In the genomic region with DNA sequence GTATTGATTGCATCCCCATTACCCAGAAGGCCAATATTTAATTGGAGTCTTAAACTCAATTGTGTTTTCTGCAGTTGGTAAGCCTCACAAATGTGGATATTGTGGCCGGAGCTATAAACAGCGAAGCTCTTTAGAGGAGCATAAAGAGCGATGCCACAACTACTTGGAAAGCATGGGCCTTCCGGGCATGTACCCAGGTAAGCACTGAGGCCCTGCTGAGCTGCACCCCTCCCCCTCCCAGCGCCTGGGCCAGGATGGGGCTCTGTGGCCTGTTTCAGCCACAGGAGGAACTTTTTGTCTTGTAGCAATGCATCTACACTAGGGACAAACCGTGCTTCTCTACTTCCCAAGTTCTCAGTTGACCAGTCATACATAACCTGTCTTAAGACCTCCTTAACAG, we compare ENCODE assay signal across 21 mouse cellular contexts. TPM values are rescaled to one million over a fixed set of nuclear protein-coding genes. Genes with fewer than 3 reads are reported as not detected.
DNase-seq lines count a peak whose midpoint lies in the region; ATAC-seq and TF ChIP-seq lines count a peak whose summit lies in the region.
"Had no signal": no experiment of that assay in that cellular context is flagged by ENCODE, and none has a peak within 500 bp of the region (broad histone marks: within the 10 kb centered on the region; RNA-seq: fewer than 3 reads in every experiment).

No protein-coding gene starts in this region.

- H3K36me3 ChIP-seq in heart, embryonic 11.5 days (ENCODE audit: control insufficient read depth, insufficient read depth, low read length), result no peaks in the 10 kb centered on the region
- H3K36me3 ChIP-seq in heart, embryonic 10.5 days, result no peaks in the 10 kb centered on the region
- H3K36me3 ChIP-seq in spleen, adult 2 months (ENCODE audit: control insufficient read depth, insufficient read depth, low read length), result peaks cover 64% of the 10 kb centered on the region
- H3K36me3 ChIP-seq in CH12.LX (replicated peaks in 1 of 2; ENCODE audit: control insufficient read depth in 1 of 2, insufficient read depth in 1 of 2, low read length in 1 of 2), result peaks cover 68 to 86% of the 10 kb centered on the region in 2 experiments

- WGBS in heart, embryonic 11.5 days (ENCODE audit: insufficient replicate concordance), result 66% methylated on average over 6 of the region's 6 CpGs
- WGBS in heart, embryonic 10.5 days, result 66% methylated on average over 6 of the region's 6 CpGs
- 73% methylated on average over 6 of the region's 6 CpGs for WGBS in spleen, adult 2 months

- H3K27ac ChIP-seq in heart, embryonic 11.5 days (ENCODE audit: low read depth, low read length), result no peak overlapping the region
- H3K27ac ChIP-seq in heart, embryonic 10.5 days, result no peak overlapping the region
- H3K27ac ChIP-seq in spleen, adult 2 months (ENCODE audit: insufficient read depth, low read length), result peak overlapping the region; percentile 52; the same call in 1 of the 2 replicates
- H3K27ac ChIP-seq in CH12.LX (ENCODE audit: insufficient read depth, low read depth), result peak overlapping the region; percentile 13

- no peaks in the 10 kb centered on the region for H3K27me3 ChIP-seq in heart, embryonic 11.5 days (ENCODE audit: control insufficient read depth, insufficient read depth, low read length)
- peaks cover 3% of the 10 kb centered on the region; the same call in 1 of the 2 replicates for H3K27me3 ChIP-seq in heart, embryonic 10.5 days (ENCODE audit: insufficient read depth, poor library complexity, severe bottlenecking)
- H3K27me3 ChIP-seq in spleen, adult 2 months (ENCODE audit: control insufficient read depth, insufficient read depth, low read length), result no peaks in the 10 kb centered on the region
- no peaks in the 10 kb centered on the region for H3K27me3 ChIP-seq in CH12.LX (replicated peaks)

- no peak for TF ChIP-seq EP300 in CH12.LX (IDR thresholded peaks at IDR 0.05; ENCODE audit: low read length)

- no peak overlapping the region for H3K4me3 ChIP-seq in heart, embryonic 11.5 days (ENCODE audit: low read depth, low read length)
- H3K4me3 ChIP-seq in heart, embryonic 10.5 days, result no peak overlapping the region
- H3K4me3 ChIP-seq in spleen, adult 2 months (ENCODE audit: extremely low read depth, insufficient read depth, insufficient read length), result no peak overlapping the region
- H3K4me3 ChIP-seq in CH12.LX (replicated peaks in 1 of 3; ENCODE audit: low read depth in 2 of 3, low read length in 2 of 3, poor library complexity in 1 of 3), result no peak overlapping the region

- no peak for ATAC-seq in heart, embryonic 11.5 days (replicated peaks; ENCODE audit: insufficient number of reproducible peaks, low FRiP score, low TSS enrichment)
- ATAC-seq: activated CD4-positive, CD25-positive, alpha-beta regulatory T cell, adult 4 months; CD4-positive, CD25-positive, alpha-beta regulatory T cell, adult 4 months; Patski had no signal

- TF ChIP-seq POLR2A in spleen, adult 2 months (IDR thresholded peaks at IDR 0.05; ENCODE audit: low read depth, low read length), result no peak
- no peak for TF ChIP-seq POLR2A in CH12.LX (IDR thresholded peaks at IDR 0.05; ENCODE audit: low read depth, low read length)

- H3K9ac ChIP-seq in heart, embryonic 11.5 days (ENCODE audit: low read depth, low read length), result no peak overlapping the region
- no peak overlapping the region for H3K9ac ChIP-seq in CH12.LX (ENCODE audit: insufficient read depth, low read depth)

- peak; percentile 69 for DNase-seq in heart, adult 11 months
- peak; percentile 55 for DNase-seq in heart, embryonic 10.5 days (ENCODE audit: low spot score)
- DNase-seq in heart, adult 8-10 months (ENCODE audit: low spot score), result no peak
- DNase-seq in spleen, adult 2 months (ENCODE audit: low read depth in 1 of 2, low spot score in 2 of 2), result no peak
- no peak for DNase-seq in spleen, postnatal 4 days (ENCODE audit: low spot score in 2 of 2)
- no peak for DNase-seq in CH12.LX (ENCODE audit: extremely low read depth)
- no peak for DNase-seq in layer of hippocampus, adult 9-11 months
- DNase-seq: adrenal gland, adult 2 months; adrenal gland, adult 8-10 months; adrenal gland, postnatal 10 days; adrenal gland, postnatal 14 days; adrenal gland, postnatal 25 days; adrenal gland, postnatal 36 days; cerebellum, adult 11 months; cerebellum, adult 11-12 months; cerebellum, adult 18-20 months had no signal

- dilution Hi-C loops in CH12.LX (cut with MboI; ENCODE audit: extremely low pct_ligation_motif_present, extremely low pct_unique_long_range_greater_than_20kb, low sequenced_read_pairs), result no loop called here

- H3K4me1 ChIP-seq in heart, embryonic 11.5 days (ENCODE audit: control insufficient read depth, insufficient read depth, low read length), result no peaks in the 10 kb centered on the region
- no peaks in the 10 kb centered on the region for H3K4me1 ChIP-seq in heart, embryonic 10.5 days
- peaks cover 8% of the 10 kb centered on the region; the same call in 1 of the 2 replicates for H3K4me1 ChIP-seq in spleen, adult 2 months (ENCODE audit: control insufficient read depth, insufficient read depth, insufficient read length)
- peaks cover 10 to 95% of the 10 kb centered on the region in 2 experiments for H3K4me1 ChIP-seq in CH12.LX (ENCODE audit: control insufficient read depth in 1 of 2, insufficient read depth in 2 of 2)

- in situ Hi-C loops in CH12.LX (cut with MboI; ENCODE audit: low pct_ligation_motif_present, low pct_unique_long_range_greater_than_20kb, low sequenced_read_pairs), result no loop called here

- no peak for TF ChIP-seq RAD21 in CH12.LX (IDR thresholded peaks at IDR 0.05; ENCODE audit: low read depth, low read length)

- no peaks in the 10 kb centered on the region for H3K9me3 ChIP-seq in heart, embryonic 11.5 days (replicated peaks; ENCODE audit: control insufficient read depth, low read length)
- no peaks in the 10 kb centered on the region for H3K9me3 ChIP-seq in heart, embryonic 10.5 days
- no peaks in the 10 kb centered on the region for H3K9me3 ChIP-seq in CH12.LX (replicated peaks; ENCODE audit: low read length)
- H3K9me3 ChIP-seq: G1E had no signal

- TF ChIP-seq CTCF in spleen, adult 2 months (IDR thresholded peaks at IDR 0.05; ENCODE audit: extremely low read depth, insufficient read depth, insufficient read length, insufficient replicate concordance), result no peak
- TF ChIP-seq CTCF in CH12.LX (conservative IDR thresholded peaks at IDR 0.05 in 1 of 2, IDR thresholded peaks at IDR 0.05 in 1 of 2; ENCODE audit: low read depth in 2 of 2, low read length in 2 of 2), result no peak

- H3K79me2 ChIP-seq in CH12.LX (replicated peaks; ENCODE audit: control insufficient read depth, extremely low read depth, insufficient read depth, poor library complexity, severe bottlenecking), result no peaks in the 10 kb centered on the region; the same call in 1 of the 2 replicates

- no peak overlapping the region for H3K4me2 ChIP-seq in heart, embryonic 11.5 days
- H3K4me2 ChIP-seq in CH12.LX (ENCODE audit: insufficient read depth, low read depth, poor library complexity, severe bottlenecking), result no peak overlapping the region

TF ChIP-seq in CH12.LX, 34 proteins besides CTCF, POLR2A, EP300 and RAD21:
- no peak for TF ChIP-seq KAT2A (IDR thresholded peaks at IDR 0.05; ENCODE audit: insufficient replicate concordance, low read length)
- no peak for TF ChIP-seq PAX5 (IDR thresholded peaks at IDR 0.05; ENCODE audit: low read length)
- TF ChIP-seq JUND (conservative IDR thresholded peaks at IDR 0.05; ENCODE audit: low read depth, low read length), result no peak
- TF ChIP-seq TCF12 (IDR thresholded peaks at IDR 0.05; ENCODE audit: low read depth, low read length), result no peak
- TF ChIP-seq CHD2 (IDR thresholded peaks at IDR 0.05; ENCODE audit: low read length), result no peak
- TF ChIP-seq USF1 (IDR thresholded peaks at IDR 0.05; ENCODE audit: low read depth, low read length), result no peak
- TF ChIP-seq NELFE (IDR thresholded peaks at IDR 0.05; ENCODE audit: low read depth, low read length), result no peak

RNA-seq across cellular contexts. Expression of a gene that starts 50.6 kb away (rescaled TPM):
- polyA plus RNA-seq in heart, embryonic 11.5 days (2014; fragmentation: Nextera tagmentation; extraction: Ambion mirVana), result 73.1 and 86.9 TPM in 2 replicates
- 94.9 and 96.4 TPM in 2 replicates for polyA plus RNA-seq in heart, embryonic 10.5 days (2016; fragmentation: Nextera tagmentation; extraction: Ambion mirVana)
- under 1 TPM; 0.28 to 0.46 (median 0.37) TPM for total RNA-seq in heart, adult 8-10 months (2022)
- 4.0 and 6.3 TPM in 2 replicates for polyA plus RNA-seq in spleen, adult 2 months (2012; rRNA removed)
- total RNA-seq in CH12.LX (2012; rRNA removed) (82.8 and 98.5 TPM in 2 replicates), CH12.LX (2014; rRNA removed) (189 TPM in 2 replicates)
- 98.5 and 101 TPM in 2 replicates for polyA plus RNA-seq in CH12.LX (2012; ENCODE audit: insufficient read length, low read depth)

Comparison
In these comparisons a context has a peak if more than half of its experiments do, and no peak if none do; other contexts are left out.
1. DNase-seq: peak in heart, adult 11 months (single experiment) and heart, embryonic 10.5 days (single experiment); none in heart, adult 8-10 months (single experiment), spleen, adult 2 months (0 of 2), spleen, postnatal 4 days (0 of 2), CH12.LX (single experiment) and layer of hippocampus, adult 9-11 months (single experiment).
2. H3K27ac ChIP-seq: peak in spleen, adult 2 months (single experiment) and CH12.LX (single experiment); none in heart, embryonic 11.5 days (single experiment) and heart, embryonic 10.5 days (single experiment).
3. RNA of a gene that starts 50.6 kb away (polyA plus RNA-seq): 98.5 to 101 TPM in CH12.LX, 94.9 to 96.4 TPM in heart, embryonic 10.5 days and 73.1 to 86.9 TPM in heart, embryonic 11.5 days; 4.0 to 6.3 TPM in spleen, adult 2 months; every median in the first group is over 10 times any median in the second.